In the genomic region with DNA sequence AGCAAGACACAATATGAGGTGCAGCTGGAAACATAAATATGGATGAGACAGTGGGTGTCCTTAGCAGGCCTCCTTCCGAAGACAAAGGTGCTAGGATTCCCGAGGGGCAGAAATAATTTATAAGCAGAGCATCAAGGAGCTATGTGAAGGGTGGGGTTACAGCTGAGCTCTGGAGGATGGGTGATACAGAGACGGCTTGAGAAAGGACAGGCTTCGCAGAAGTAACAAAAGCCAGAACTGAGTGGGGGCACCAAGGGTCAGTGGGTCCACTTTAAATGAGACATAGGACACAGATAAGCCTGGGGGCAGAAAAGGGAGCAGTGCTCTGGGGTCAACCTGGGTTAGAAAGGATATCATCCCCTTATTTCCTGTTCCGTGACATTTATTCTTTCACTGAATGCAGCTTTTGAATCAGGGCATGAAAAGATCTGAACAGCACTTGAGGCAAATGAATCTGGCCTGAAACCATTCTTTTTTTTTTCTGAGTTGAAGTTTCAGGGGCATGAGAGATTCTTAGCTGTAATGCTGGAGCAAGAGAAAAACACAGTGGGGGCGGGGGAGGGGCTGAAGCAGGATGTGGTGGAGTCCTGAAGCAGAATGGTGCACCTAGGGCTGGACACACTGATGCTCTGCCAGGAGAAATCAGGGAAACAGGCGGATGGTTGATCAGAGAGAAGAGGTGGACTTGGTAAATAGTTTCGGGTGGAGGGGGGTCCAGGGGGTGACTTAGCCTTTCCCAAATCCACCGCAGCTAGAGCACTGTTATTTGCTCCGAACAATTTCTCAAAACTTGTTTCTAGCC, we compare ENCODE assay signal across 15 mouse cellular contexts.
DNase-seq lines count a peak whose midpoint lies in the region; ATAC-seq lines count a peak whose summit lies in the region.
"Had no signal": no experiment of that assay in that cellular context is flagged by ENCODE, and none has a peak within 500 bp of the region (broad histone marks: within the 10 kb centered on the region; RNA-seq: fewer than 3 reads in every experiment).

No protein-coding gene starts in this region.

- H3K4me2 ChIP-seq in midbrain, embryonic 16.5 days (ENCODE audit: low read length), result no peak overlapping the region
- H3K4me2 ChIP-seq: liver, embryonic 11.5 days had no signal

- ATAC-seq in frontal cortex, adult (ENCODE audit: low TSS enrichment), result peak; percentile 74; the same call in 1 of the 2 replicates
- 0 out of 2 replicates have a peak, but pooled peaks have one; percentile 71 for ATAC-seq in midbrain, embryonic 16.5 days
- ATAC-seq: inflammation-experienced regulatory T-cells, adult 6 months; lung, postnatal 0 days had no signal

- H3K9ac ChIP-seq in midbrain, embryonic 16.5 days (ENCODE audit: low read depth, low read length), result no peak overlapping the region

- no peak overlapping the region for H3K4me3 ChIP-seq in midbrain, embryonic 16.5 days (ENCODE audit: low read depth, low read length)
- H3K4me3 ChIP-seq: erythroblast, embryonic 14.5 days had no signal

- no peak overlapping the region for H3K27ac ChIP-seq in midbrain, embryonic 16.5 days (ENCODE audit: low read length)
- H3K27ac ChIP-seq: kidney, postnatal 0 days had no signal

- H3K36me3 ChIP-seq in midbrain, embryonic 16.5 days (ENCODE audit: control insufficient read depth, insufficient read depth, low read length), result no peaks in the 10 kb centered on the region

- intact Hi-C loops in left cerebral cortex, postnatal 25 days (cut with DNase I), result no loop called here

- no peaks in the 10 kb centered on the region for H3K9me3 ChIP-seq in midbrain, embryonic 16.5 days (replicated peaks; ENCODE audit: control insufficient read depth, low read length, poor library complexity, severe bottlenecking)

- peaks cover 11% of the 10 kb centered on the region for H3K4me1 ChIP-seq in midbrain, embryonic 16.5 days (ENCODE audit: control insufficient read depth, insufficient read depth, low read length)

- 13% methylated on average over 10 of the region's 10 CpGs for WGBS in midbrain, embryonic 16.5 days

- no peak for DNase-seq in frontal cortex, postnatal 10 days (ENCODE audit: low spot score in 2 of 2)
- peak; percentile 16 for DNase-seq in brain, adult 2 months (ENCODE audit: low read depth, low spot score)
- peak; percentile 58 for DNase-seq in embryo, embryonic 9.5 days (ENCODE audit: extremely low spot score)
- DNase-seq in spleen, postnatal 10 days (ENCODE audit: low spot score in 2 of 2), result no peak
- no peak for DNase-seq in left cerebral cortex, postnatal 25 days (ENCODE audit: low spot score in 2 of 2)
- DNase-seq: adrenal gland, postnatal 14 days; heart, adult 18-20 months; thymus, postnatal 25 days had no signal

- no peaks in the 10 kb centered on the region for H3K27me3 ChIP-seq in midbrain, embryonic 16.5 days (ENCODE audit: control insufficient read depth, insufficient read depth, low read depth, low read length)

Comparison
In these comparisons a context has a peak if more than half of its experiments do, and no peak if none do; other contexts are left out.
1. DNase-seq: peak in brain, adult 2 months (single experiment) and embryo, embryonic 9.5 days (single experiment); none in frontal cortex, postnatal 10 days (0 of 2), spleen, postnatal 10 days (0 of 2) and left cerebral cortex, postnatal 25 days (0 of 2).